Mouse (Mus musculus) lung, adult 2 months (tissue): ENCODE data around the gene Mboat2. TPM values are rescaled to one million over a fixed set of nuclear protein-coding genes. Genes with fewer than 3 reads are reported as not detected.

Source experiments
- DNase-seq: peaks from one replicate; pipeline ENCODE4 v3.0.0; 2022
- H3K4me1 ChIP-seq: fragments of 200-500 bp; 2 replicates; pipeline ENCODE4 v1.6.1; 2011; ENCODE audit warnings: low read length; ENCODE audit not compliant: control insufficient read depth, insufficient read depth
- H3K4me3 ChIP-seq: fragments of 200-500 bp; replicated peaks from 2 replicates; pipeline ENCODE3; 2011; ENCODE audit warnings: low read depth, mild to moderate bottlenecking, control low read depth, low read length; ENCODE audit errors: extremely low read depth
- CTCF ChIP-seq: fragments of 200-500 bp; IDR thresholded peaks from 2 replicates; pipeline ENCODE4 v1.5.1; 2011; ENCODE audit warnings: mild to moderate bottlenecking, low read length, control low read depth; ENCODE audit not compliant: insufficient read depth
- POLR2A ChIP-seq: fragments of 200-500 bp; IDR thresholded peaks from 2 replicates; pipeline ENCODE4 v1.6.1; 2011; ENCODE audit warnings: low read depth, mild to moderate bottlenecking, control low read depth, low read length, borderline replicate concordance; ENCODE audit errors: extremely low read depth
- WGBS: fragments of 180-500 bp; shearing (Covaris S2); methylation state at CpG from one replicate; pipeline ENCODE4 v1.1.7; 2018; 5-methylcytosine and 5-hydroxymethylcytosine counted together
- polyA plus RNA-seq: library from polyadenylated mRNA; depleted of rRNA; stranded (reverse); fragments of >200 nt; gene quantifications from 2 replicates; pipeline ENCODE4 v1.2.3, GENCODE M21; 2012

Mboat2 gene
- polyA plus RNA-seq, 1 experiment, result 4.0 TPM

DNA sequence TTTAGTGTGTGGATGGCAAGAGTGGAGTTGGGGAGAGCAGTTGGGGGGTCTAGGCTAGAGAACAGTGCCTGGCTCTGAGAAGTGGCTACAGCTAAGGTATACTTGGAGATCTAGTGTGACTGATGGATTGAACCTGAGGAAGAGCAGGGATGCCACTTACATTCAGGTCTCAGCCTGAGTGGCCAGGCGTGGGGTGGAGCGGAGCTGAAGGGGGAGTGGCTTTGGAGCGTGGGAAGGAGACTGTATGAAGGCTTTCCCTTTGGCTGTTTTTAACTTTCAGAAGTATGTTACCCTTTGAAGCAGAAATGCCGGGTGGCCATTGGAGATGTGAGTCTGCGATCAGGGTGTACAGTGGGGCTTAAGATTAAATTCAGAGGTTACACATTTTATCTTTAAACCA lies 26.7 kb downstream of the Mboat2 start:
- H3K4me1 ChIP-seq, result no peaks in the 10 kb centered on the region
- WGBS, result 67% methylated on average over 5 of the region's 5 CpGs
- H3K4me3 ChIP-seq, result no peak overlapping the region
- DNase-seq, result no peak
- TF ChIP-seq POLR2A (no peak), CTCF (no peak)

GRCm38 (mm10) chr12:24859357-24859756 lies 28.7 kb downstream of the Mboat2 start:
- WGBS, result 55% methylated on average over 7 of the region's 7 CpGs
- H3K4me3 ChIP-seq, result no peak overlapping the region
- TF ChIP-seq POLR2A, result no peak
- no peak for TF ChIP-seq CTCF
- no peaks in the 10 kb centered on the region for H3K4me1 ChIP-seq
- no peak for DNase-seq

DNA sequence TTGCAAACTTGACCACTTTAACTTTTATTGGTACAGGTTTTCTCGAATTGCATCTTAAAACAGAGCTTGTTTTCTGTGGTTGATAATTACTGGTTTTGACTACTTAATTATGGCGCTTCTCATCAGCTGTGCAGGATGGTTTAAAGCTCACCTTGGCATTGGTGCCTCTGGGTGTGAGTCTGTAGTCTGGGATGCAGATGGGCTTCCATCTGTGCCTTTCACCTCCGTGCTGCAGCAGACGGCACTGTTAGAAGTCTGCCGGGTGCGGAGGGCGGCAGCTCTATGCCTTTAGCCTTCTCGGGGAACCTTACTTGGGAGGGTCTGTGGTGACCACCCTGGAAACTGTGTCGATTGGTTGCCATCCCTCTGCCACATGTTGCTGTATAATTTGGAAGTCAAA lies 29.8 kb downstream of the Mboat2 start:
- TF ChIP-seq POLR2A (no peak), CTCF (no peak)
- WGBS, result 87% methylated on average over 9 of the region's 9 CpGs
- no peak for DNase-seq
- no peak overlapping the region for H3K4me3 ChIP-seq
- H3K4me1 ChIP-seq, result 0 out of 2 replicates have a peak, but pooled peaks cover 3% of the 10 kb centered on the region

- 21% methylated on average over 1 of the region's 1 CpGs for WGBS
- DNase-seq, result no peak
Measured at GRCm38 (mm10) chr12:24863762-24864161, 33.1 kb downstream of the Mboat2 start.

GRCm38 (mm10) chr12:24866645-24867044 lies 36.0 kb downstream of the Mboat2 start:
- TF ChIP-seq CTCF (0 out of 2 replicates have a peak, but pooled peaks have one; percentile 4), POLR2A (no peak)
- WGBS, result 58% methylated on average over 6 of the region's 6 CpGs
- Histone ChIP-seq H3K4me1 (peaks cover 3% of the 10 kb centered on the region; the same call in 1 of the 2 replicates), H3K4me3 (no peak overlapping the region)
- no peak for DNase-seq

More at GRCm38 (mm10) chr12:24863762-24864161, 33.1 kb downstream of the Mboat2 start:
- no peak overlapping the region for H3K4me3 ChIP-seq
- TF ChIP-seq CTCF, result no peak
- TF ChIP-seq POLR2A, result no peak
- H3K4me1 ChIP-seq, result 0 out of 2 replicates have a peak, but pooled peaks cover 3% of the 10 kb centered on the region

GRCm38 (mm10) chr12:24868694-24869093 lies 38.0 kb downstream of the Mboat2 start:
- Histone ChIP-seq H3K4me3 (no peak overlapping the region), H3K4me1 (peaks cover 3% of the 10 kb centered on the region; the same call in 1 of the 2 replicates)
- WGBS, result 69% methylated on average over 4 of the region's 4 CpGs
- no peak for DNase-seq
- TF ChIP-seq POLR2A (no peak), CTCF (no peak)

DNA sequence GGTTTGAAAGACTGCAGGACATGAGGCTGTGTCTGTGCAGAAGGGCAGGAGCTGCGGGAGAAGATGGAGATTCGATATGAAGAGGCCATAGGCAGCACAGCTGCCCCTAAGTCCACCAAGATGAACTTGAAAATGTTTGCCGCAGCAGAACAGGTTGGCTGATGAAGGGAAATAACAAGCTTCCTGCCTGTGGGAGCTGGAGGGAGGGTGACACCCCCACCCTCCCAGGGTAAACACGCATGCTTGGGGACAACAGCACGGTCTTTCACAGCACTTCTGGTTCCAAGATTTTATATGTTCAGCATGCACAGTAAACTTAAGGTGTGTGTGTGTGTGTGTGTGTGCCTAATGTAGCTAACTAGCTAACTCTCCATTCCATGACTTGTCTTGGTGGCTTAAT lies 38.6 kb downstream of the Mboat2 start:
- no peak for TF ChIP-seq POLR2A
- TF ChIP-seq CTCF, result no peak
- Histone ChIP-seq H3K4me1 (peaks cover 3% of the 10 kb centered on the region; the same call in 1 of the 2 replicates), H3K4me3 (no peak overlapping the region)
- no peak for DNase-seq
- WGBS, result 39% methylated on average over 5 of the region's 5 CpGs

GRCm38 (mm10) chr12:24870901-24871300 lies 40.2 kb downstream of the Mboat2 start:
- no peak for TF ChIP-seq POLR2A
- no peak for TF ChIP-seq CTCF
- DNase-seq, result no peak

GRCm38 (mm10) chr12:24872264-24872663 lies 41.6 kb downstream of the Mboat2 start:
- DNase-seq, result no peak
- H3K4me1 ChIP-seq, result peaks cover under 1% of the 10 kb centered on the region
- WGBS, result 81% methylated on average over 8 of the region's 8 CpGs
- H3K4me3 ChIP-seq, result no peak overlapping the region
- TF ChIP-seq CTCF, result no peak
- no peak for TF ChIP-seq POLR2A

More at GRCm38 (mm10) chr12:24870901-24871300, 40.2 kb downstream of the Mboat2 start:
- Histone ChIP-seq H3K4me3 (no peak overlapping the region), H3K4me1 (no peaks in the 10 kb centered on the region; the same call in 1 of the 2 replicates)
- 82% methylated on average over 4 of the region's 4 CpGs for WGBS

- 90% methylated on average over 10 of the region's 10 CpGs for WGBS
- no peak for DNase-seq
- Histone ChIP-seq H3K4me3 (no peak overlapping the region), H3K4me1 (peaks cover 5% of the 10 kb centered on the region)
- TF ChIP-seq POLR2A (no peak), CTCF (no peak)
Measured at GRCm38 (mm10) chr12:24872689-24873088, 42.0 kb downstream of the Mboat2 start.
